Mouse (Mus musculus) right cerebral cortex, postnatal 4 days (tissue): ENCODE data around the gene Map3k13.
"Not testable (repeated sequence)": the region's sequence is repeated elsewhere in the genome, so short reads cannot be mapped to it uniquely, and the experiment has no call there.

Experiments
- DNase-seq: peaks from one replicate; pipeline ENCODE4 v3.0.0-alpha.2; 2022

Map3k13 gene

GRCm38 (mm10) chr16:21793875-21794696, at the start of gene Map3k13:
Map3k13 (plus strand) TSS chr16:21794346.
- DNase-seq = peak; percentile 96

GRCm38 (mm10) chr16:21758447-21758846, 35.7 kb upstream of the Map3k13 start:
- no peak for DNase-seq

GRCm38 (mm10) chr16:21768255-21768654, 25.9 kb upstream of the Map3k13 start:
- peak; percentile 16 for DNase-seq

- no peak for DNase-seq
These were observed 24.5 kb upstream of the Map3k13 start for GRCm38 (mm10) chr16:21769667-21770066.

GRCm38 (mm10) chr16:21774725-21775124, 19.4 kb upstream of the Map3k13 start:
- no peak for DNase-seq

- no peak for DNase-seq
These were observed 15.8 kb upstream of the Map3k13 start for GRCm38 (mm10) chr16:21778293-21778866.

- DNase-seq = no peak
These were observed 15.0 kb upstream of the Map3k13 start for GRCm38 (mm10) chr16:21779149-21779548.

- no peak for DNase-seq
These were observed 12.9 kb upstream of the Map3k13 start for GRCm38 (mm10) chr16:21781277-21781676.

- DNase-seq = no peak
These were observed 12.3 kb upstream of the Map3k13 start for GRCm38 (mm10) chr16:21781895-21782294.

GRCm38 (mm10) chr16:21782807-21783206, 11.3 kb upstream of the Map3k13 start:
- no peak for DNase-seq

- no peak for DNase-seq
These were observed 9.1 kb upstream of the Map3k13 start for GRCm38 (mm10) chr16:21785000-21785399.

GRCm38 (mm10) chr16:21786317-21786716, 7.8 kb upstream of the Map3k13 start:
- no peak for DNase-seq

GRCm38 (mm10) chr16:21787516-21788353, 6.4 kb upstream of the Map3k13 start, which contains the start of gene Ehhadh:
Ehhadh (minus strand) TSS chr16:21787807.
- peak; percentile 19 for DNase-seq

GRCm38 (mm10) chr16:21788581-21788980, 5.6 kb upstream of the Map3k13 start:
- DNase-seq = no peak

GRCm38 (mm10) chr16:21789180-21789579, 5.0 kb upstream of the Map3k13 start:
- DNase-seq = no peak

GRCm38 (mm10) chr16:21790469-21790868, 3.7 kb upstream of the Map3k13 start:
- no peak for DNase-seq

GRCm38 (mm10) chr16:21791779-21792178, 2.4 kb upstream of the Map3k13 start:
- DNase-seq = no peak

- DNase-seq = not testable (repeated sequence)
These were observed 901 bp upstream of the Map3k13 start for GRCm38 (mm10) chr16:21793080-21793810.

GRCm38 (mm10) chr16:21794697-21795045, 525 bp downstream of the Map3k13 start:
- DNase-seq = no peak

GRCm38 (mm10) chr16:21795071-21795470, 925 bp downstream of the Map3k13 start:
- DNase-seq = no peak

GRCm38 (mm10) chr16:21804258-21804657, 10.1 kb downstream of the Map3k13 start:
- no peak for DNase-seq

- no peak for DNase-seq
These were observed 12.7 kb downstream of the Map3k13 start for GRCm38 (mm10) chr16:21806892-21807291.

- DNase-seq = not testable (repeated sequence)
These were observed 13.6 kb downstream of the Map3k13 start for GRCm38 (mm10) chr16:21807786-21808185.
